Mouse (Mus musculus): ENCODE results near the gene Rd3. TPM values are rescaled to one million over a fixed set of nuclear protein-coding genes. Genes with fewer than 3 reads are reported as not detected.

Rd3 gene
- total and polyA plus RNA-seq, 3 experiments = not detected

- Histone ChIP-seq H3K9me3 (replicated peaks; ENCODE audit: insufficient read depth, low read length) (no peaks in the 10 kb centered on the region), H3K79me2 (ENCODE audit: control insufficient read depth, insufficient read depth, low read length, poor library complexity) (no peaks in the 10 kb centered on the region; the same call in 1 of the 2 replicates), H3K9ac (ENCODE audit: control insufficient read depth, low read depth, low read length, poor library complexity, severe bottlenecking) (no peak overlapping the region), H3K4me1 (ENCODE audit: control insufficient read depth in 1 of 2, insufficient read depth in 2 of 2, low read length in 2 of 2) (peaks cover 0 to 6% of the 10 kb centered on the region in 2 experiments; a peak in 2 of 4 replicates), H3K27ac (ENCODE audit: control insufficient read depth, low read depth, low read length) (no peak overlapping the region), H3K36me3 (ENCODE audit: control insufficient read depth in 1 of 2, insufficient read depth in 2 of 2, low read length in 2 of 2) (peaks cover 0 to 8% of the 10 kb centered on the region in 2 experiments; a peak in 2 of 4 replicates), H3K4me3 (ENCODE audit: control insufficient read depth in 1 of 2, insufficient read depth in 1 of 2, low read depth in 2 of 2, low read length in 2 of 2) (no peak overlapping the region), H3K27me3 (ENCODE audit: control insufficient read depth in 1 of 2, insufficient read depth in 2 of 2, low read length in 2 of 2) (no peaks in the 10 kb centered on the region; a peak in 1 of 4 replicates)
- DNase-seq (ENCODE audit: low read depth, low spot score) = no peak
- TF ChIP-seq CTCF (IDR thresholded peaks at IDR 0.05 in 2 of 3, conservative IDR thresholded peaks at IDR 0.05 in 1 of 3; ENCODE audit: control insufficient read depth in 1 of 3, insufficient read depth in 1 of 3, low read depth in 2 of 3, low read length in 3 of 3, poor library complexity in 1 of 3, severe bottlenecking in 1 of 3) (no peak), TCF12 (IDR thresholded peaks at IDR 0.05; ENCODE audit: low read depth, low read length) (no peak), ZNF384 (IDR thresholded peaks at IDR 0.05; ENCODE audit: low read depth, low read length) (no peak), ETS1 (IDR thresholded peaks at IDR 0.05; ENCODE audit: low read depth, low read length) (no peak), GABPA (IDR thresholded peaks at IDR 0.05; ENCODE audit: low read depth, low read length) (no peak), RAD21 (IDR thresholded peaks at IDR 0.05; ENCODE audit: low read depth, low read length) (no peak), ZC3H11A (IDR thresholded peaks at IDR 0.05; ENCODE audit: low read depth, low read length) (no peak), KAT2A (conservative IDR thresholded peaks at IDR 0.05; ENCODE audit: low read depth, low read length) (no peak), POLR2AphosphoS5 (IDR thresholded peaks at IDR 0.05; ENCODE audit: borderline replicate concordance, low read depth, low read length) (no peak), EP300 (IDR thresholded peaks at IDR 0.05; ENCODE audit: low read depth in 1 of 2, low read length in 2 of 2) (no peak), E2F4 (IDR thresholded peaks at IDR 0.05; ENCODE audit: borderline replicate concordance, low read depth, low read length) (no peak), CHD2 (IDR thresholded peaks at IDR 0.05; ENCODE audit: low read length) (no peak), SIN3A (IDR thresholded peaks at IDR 0.05; ENCODE audit: low read length) (no peak), MAFK (IDR thresholded peaks at IDR 0.05; ENCODE audit: borderline replicate concordance, low read depth, low read length) (no peak), ZKSCAN1 (IDR thresholded peaks at IDR 0.05; ENCODE audit: low read depth, low read length) (no peak), HCFC1 (IDR thresholded peaks at IDR 0.05; ENCODE audit: low read depth, low read length) (no peak)
These were observed 9.7 kb downstream of the Rd3 start for GRCm38 (mm10) chr1:191986674-191987480.

- DNase-seq (ENCODE audit: low read depth, low spot score) = no peak
- Histone ChIP-seq H3K27me3 (ENCODE audit: control insufficient read depth in 1 of 2, insufficient read depth in 2 of 2, low read length in 2 of 2) (no peaks in the 10 kb centered on the region; a peak in 1 of 4 replicates), H3K9me3 (replicated peaks; ENCODE audit: insufficient read depth, low read length) (no peaks in the 10 kb centered on the region), H3K4me1 (ENCODE audit: control insufficient read depth in 1 of 2, insufficient read depth in 2 of 2, low read length in 2 of 2) (peaks cover 0 to 6% of the 10 kb centered on the region in 2 experiments; a peak in 2 of 4 replicates), H3K9ac (ENCODE audit: control insufficient read depth, low read depth, low read length, poor library complexity, severe bottlenecking) (no peak overlapping the region), H3K36me3 (ENCODE audit: control insufficient read depth in 1 of 2, insufficient read depth in 2 of 2, low read length in 2 of 2) (peaks cover 0 to 8% of the 10 kb centered on the region in 2 experiments; a peak in 2 of 4 replicates), H3K4me3 (ENCODE audit: control insufficient read depth in 1 of 2, insufficient read depth in 1 of 2, low read depth in 2 of 2, low read length in 2 of 2) (no peak overlapping the region), H3K79me2 (ENCODE audit: control insufficient read depth, insufficient read depth, low read length, poor library complexity) (no peaks in the 10 kb centered on the region; the same call in 1 of the 2 replicates), H3K27ac (ENCODE audit: control insufficient read depth, low read depth, low read length) (no peak overlapping the region)
- no peak for TF ChIP-seq E2F4 (IDR thresholded peaks at IDR 0.05; ENCODE audit: borderline replicate concordance, low read depth, low read length)
- TF ChIP-seq MAZ (IDR thresholded peaks at IDR 0.05; ENCODE audit: low read depth, low read length) = no peak
These were observed 10.3 kb downstream of the Rd3 start for GRCm38 (mm10) chr1:191987481-191987769.

All from MEL (cell line).